Mouse (Mus musculus) hindbrain, postnatal 0 days (tissue): ENCODE measurements at regions not wholly inside any gene's neighbourhood (a gene's known extent, or its start where the extent isn't known, plus 50 kb on each side); places are given as distances from the start of the nearest gene placed in this dataset.
A peak's percentile ranks its signal among the peaks of the same experiment; 100 is the strongest.

Experiments
- ATAC-seq: fragments of 200-750 bp; cut with Nextera tagmentation; 2 replicates; pipeline ENCODE4 v1.8.0; 2017; ENCODE audit warnings: mild to moderate bottlenecking, moderate TSS enrichment, moderate library complexity
- DNase-seq: peaks from one replicate; pipeline ENCODE4 v3.0.0-alpha.2; 2015; ENCODE audit warnings: low spot score
- H3K27ac ChIP-seq: fragments of 300-500 bp; sonication (generic); 2 replicates; pipeline ENCODE4 v1.5.1; 2014; ENCODE audit warnings: mild to moderate bottlenecking
- H3K27me3 ChIP-seq: fragments of 300-500 bp; sonication (generic); 2 replicates; pipeline ENCODE4 v1.6.1; 2014; ENCODE audit warnings: low read length, mixed read lengths; ENCODE audit not compliant: insufficient read depth
- H3K36me3 ChIP-seq: fragments of 300-500 bp; sonication (generic); 2 replicates; pipeline ENCODE4 v1.6.1; 2014; ENCODE audit warnings: low read length, mixed read lengths; ENCODE audit not compliant: insufficient read depth
- H3K4me1 ChIP-seq: fragments of 300-500 bp; sonication (generic); 2 replicates; pipeline ENCODE4 v1.6.1; 2014; ENCODE audit warnings: antibody characterized with exemption, low read length, mixed read lengths; ENCODE audit not compliant: insufficient read depth
- H3K4me2 ChIP-seq: fragments of 300-500 bp; sonication (generic); 2 replicates; pipeline ENCODE4 v1.6.1; 2014; ENCODE audit warnings: low read depth, mild to moderate bottlenecking, low read length, moderate library complexity, mixed read lengths
- H3K4me3 ChIP-seq: fragments of 300-500 bp; sonication (generic); 2 replicates; pipeline ENCODE4 v1.5.1; 2014; ENCODE audit warnings: low read length
- H3K9ac ChIP-seq: fragments of 300-500 bp; sonication (generic); replicated peaks from 2 replicates; pipeline ENCODE4 v1.6.1; 2014; ENCODE audit warnings: mild to moderate bottlenecking, low read length, moderate library complexity, mixed read lengths
- H3K9me3 ChIP-seq: fragments of 300-500 bp; sonication (generic); 2 replicates; pipeline ENCODE4 v1.6.1; 2016; ENCODE audit warnings: low read length, mixed read lengths
- CTCF ChIP-seq: IDR thresholded peaks from 2 replicates; pipeline ENCODE4 v1.5.1; 2016; ENCODE audit warnings: antibody characterized with exemption, control low read depth, low read depth
- WGBS: fragments of 180-500 bp; shearing (Covaris S2); extraction: QIAGEN DNeasy Blood & Tissue Kit; methylation state at CpG from one replicate; pipeline ENCODE4 v1.1.7; 2014; 5-methylcytosine and 5-hydroxymethylcytosine counted together

DNA sequence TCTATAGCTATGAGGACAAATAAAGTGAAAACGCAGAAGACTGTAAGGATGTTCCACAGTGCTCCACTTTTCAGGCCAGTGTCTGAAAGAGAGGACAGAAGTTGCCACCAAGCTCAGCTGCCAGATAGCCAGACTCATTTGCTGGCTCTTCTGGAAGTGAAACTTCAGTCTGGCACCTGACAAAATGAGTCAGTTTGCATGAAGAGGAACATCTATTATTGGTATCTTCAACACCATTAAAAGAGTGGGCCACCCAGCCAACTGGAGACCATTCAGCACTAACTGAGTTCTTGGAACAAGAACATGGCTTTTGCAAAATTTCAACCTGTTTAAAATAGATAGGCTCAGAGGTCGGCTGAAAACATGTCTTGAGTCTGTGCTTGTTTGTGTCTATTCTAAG, 592.4 kb upstream of the Tbl1xr1 start:
- H3K4me3 ChIP-seq = no peak overlapping the region

DNA sequence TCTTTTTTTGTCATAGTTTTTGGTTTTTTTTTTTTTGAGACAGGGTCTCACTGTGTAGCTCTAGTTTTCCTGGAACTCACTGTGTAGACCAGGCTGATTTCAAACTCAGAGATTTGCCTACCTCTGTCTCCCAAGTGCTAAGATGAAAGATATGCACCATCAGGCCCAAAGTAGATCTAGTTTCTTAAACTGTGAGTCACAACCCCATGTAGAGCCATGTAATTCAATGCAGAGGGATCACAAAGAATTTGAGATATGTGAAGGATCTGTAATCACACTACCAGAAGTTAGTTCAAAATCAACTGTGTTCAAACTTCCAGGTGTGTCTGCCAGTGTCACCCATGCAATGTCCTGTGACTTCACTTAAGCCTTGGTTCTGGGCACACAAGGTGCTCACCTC, 591.0 kb upstream of the Tbl1xr1 start:
- TF ChIP-seq CTCF = no peak
- Histone ChIP-seq H3K27me3 (no peaks in the 10 kb centered on the region), H3K4me2 (no peak overlapping the region), H3K9ac (no peak overlapping the region), H3K4me3 (no peak overlapping the region), H3K27ac (no peak overlapping the region), H3K36me3 (no peaks in the 10 kb centered on the region), H3K4me1 (no peaks in the 10 kb centered on the region), H3K9me3 (no peaks in the 10 kb centered on the region)
- DNase-seq (no peak), ATAC-seq (no peak)

More for the DNA sequence above, 592.4 kb upstream of the Tbl1xr1 start:
- Histone ChIP-seq H3K27ac (no peak overlapping the region), H3K9me3 (no peaks in the 10 kb centered on the region), H3K27me3 (no peaks in the 10 kb centered on the region), H3K36me3 (no peaks in the 10 kb centered on the region), H3K4me1 (no peaks in the 10 kb centered on the region), H3K9ac (no peak overlapping the region), H3K4me2 (no peak overlapping the region)
- no peak for ATAC-seq
- WGBS = 82% methylated on average over 2 of the region's 2 CpGs
- DNase-seq = no peak
- no peak for TF ChIP-seq CTCF

DNA sequence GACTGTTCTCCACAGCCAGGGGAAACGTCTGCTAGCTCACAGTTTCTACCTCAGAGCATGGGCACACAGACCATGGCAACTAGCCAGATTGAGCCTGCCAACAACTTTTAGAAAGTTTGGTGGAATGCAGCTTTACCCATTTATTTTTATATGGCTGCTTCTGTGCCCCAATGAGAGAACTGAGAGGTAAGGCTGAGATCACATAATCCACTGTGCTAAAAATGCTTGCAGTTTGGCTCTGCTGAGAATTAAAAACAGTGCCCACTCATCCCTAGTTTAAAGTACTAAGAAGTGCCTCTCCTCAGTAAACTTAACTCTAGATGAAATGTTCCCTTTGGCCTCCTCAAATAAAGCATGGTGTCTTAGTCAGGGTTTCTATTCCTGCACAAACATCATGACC, 586.9 kb upstream of the Tbl1xr1 start:
- H3K27me3 ChIP-seq = no peaks in the 10 kb centered on the region
- H3K4me1 ChIP-seq = no peaks in the 10 kb centered on the region
- no peak overlapping the region for H3K4me2 ChIP-seq
- no peak overlapping the region for H3K9ac ChIP-seq
- H3K9me3 ChIP-seq = no peaks in the 10 kb centered on the region
- H3K27ac ChIP-seq = no peak overlapping the region
- no peak for DNase-seq
- 58% methylated on average over 1 of the region's 1 CpGs for WGBS
- H3K36me3 ChIP-seq = no peaks in the 10 kb centered on the region
- no peak for TF ChIP-seq CTCF
- no peak for ATAC-seq
- no peak overlapping the region for H3K4me3 ChIP-seq

DNA sequence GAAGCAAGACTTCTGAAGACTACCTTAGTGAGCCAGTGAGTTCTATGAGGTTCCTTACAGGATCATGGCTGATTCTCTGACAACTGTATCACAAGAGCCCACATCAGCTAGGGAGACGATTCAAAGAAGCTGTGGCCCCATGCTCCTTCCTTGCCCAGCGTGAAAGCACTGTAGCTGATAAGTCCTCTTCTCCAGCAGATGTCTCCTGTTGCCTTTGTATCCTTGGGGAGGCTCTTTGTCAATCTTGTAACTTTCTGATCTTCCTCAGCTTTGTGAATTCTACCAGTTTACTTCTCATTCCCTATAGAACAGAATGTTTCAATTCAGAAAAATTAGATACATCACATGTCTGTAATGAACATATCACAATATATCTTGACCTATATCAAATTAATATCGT, 584.0 kb upstream of the Tbl1xr1 start:
- no peak overlapping the region for H3K4me3 ChIP-seq
- ATAC-seq = no peak
- no peaks in the 10 kb centered on the region for H3K4me1 ChIP-seq
- H3K9me3 ChIP-seq = no peaks in the 10 kb centered on the region
- no peak for TF ChIP-seq CTCF
- H3K9ac ChIP-seq = no peak overlapping the region
- DNase-seq = no peak
- H3K27me3 ChIP-seq = no peaks in the 10 kb centered on the region
- 58% methylated on average over 3 of the region's 3 CpGs for whole genome bisulfite sequencing
- no peak overlapping the region for H3K27ac ChIP-seq
- no peak overlapping the region for H3K4me2 ChIP-seq
- no peaks in the 10 kb centered on the region for H3K36me3 ChIP-seq

DNA sequence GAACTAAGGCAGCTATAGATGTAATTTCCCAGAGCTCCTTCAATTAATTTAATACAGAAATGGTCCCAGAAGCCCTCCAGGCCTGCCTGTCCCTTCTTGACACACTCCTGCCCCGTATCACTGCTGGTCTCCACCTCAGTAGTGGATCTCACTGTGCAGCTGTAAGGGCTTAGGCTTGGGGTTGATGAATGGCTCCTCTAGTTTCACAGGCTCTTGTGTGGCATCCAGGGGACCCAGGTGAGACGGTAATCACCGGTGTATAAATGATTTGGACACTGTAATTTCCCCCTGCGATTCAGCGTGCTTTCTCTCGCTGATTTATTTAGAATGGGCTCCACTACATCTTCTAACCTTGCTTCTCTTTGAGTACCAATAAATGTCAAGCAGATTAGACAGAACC, 583.1 kb upstream of the Tbl1xr1 start:
- 73% methylated on average over 6 of the region's 6 CpGs for WGBS
- H3K27me3 ChIP-seq = no peaks in the 10 kb centered on the region
- no peaks in the 10 kb centered on the region for H3K4me1 ChIP-seq
- no peak overlapping the region for H3K27ac ChIP-seq
- DNase-seq (no peak), ATAC-seq (no peak)
- TF ChIP-seq CTCF = no peak
- no peaks in the 10 kb centered on the region for H3K36me3 ChIP-seq
- H3K9ac ChIP-seq = no peak overlapping the region
- no peak overlapping the region for H3K4me2 ChIP-seq
- H3K9me3 ChIP-seq = no peaks in the 10 kb centered on the region
- H3K4me3 ChIP-seq = no peak overlapping the region

DNA sequence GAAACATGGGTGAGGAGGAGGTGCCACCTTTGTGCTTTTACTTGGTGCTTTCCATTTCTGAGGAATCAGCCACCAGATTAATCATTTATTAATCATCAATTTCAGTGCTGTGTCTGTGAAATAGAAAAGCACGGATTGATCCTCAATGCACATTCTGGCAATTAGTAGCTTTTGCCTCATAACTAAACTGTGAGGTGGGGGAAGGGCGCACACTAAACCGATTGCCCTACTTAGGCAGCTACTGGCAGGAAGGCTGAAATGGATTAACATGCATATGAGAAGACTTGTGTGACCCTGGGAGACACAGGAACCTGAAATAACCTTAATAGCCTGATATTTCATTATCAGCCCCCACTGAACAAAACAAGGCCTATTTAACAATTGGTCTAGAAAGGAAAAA, 581.5 kb upstream of the Tbl1xr1 start:
- H3K4me3 ChIP-seq = no peak overlapping the region
- H3K9me3 ChIP-seq = no peaks in the 10 kb centered on the region
- no peak for TF ChIP-seq CTCF
- no peak overlapping the region for H3K9ac ChIP-seq
- H3K27ac ChIP-seq = no peak overlapping the region
- ATAC-seq (0 out of 2 replicates have a peak, but pooled peaks have one; percentile 40), DNase-seq (peak; percentile 43)
- WGBS = 42% methylated on average over 3 of the region's 3 CpGs
- no peaks in the 10 kb centered on the region for H3K36me3 ChIP-seq
- H3K4me2 ChIP-seq = no peak overlapping the region
- no peaks in the 10 kb centered on the region for H3K4me1 ChIP-seq
- H3K27me3 ChIP-seq = no peaks in the 10 kb centered on the region

DNA sequence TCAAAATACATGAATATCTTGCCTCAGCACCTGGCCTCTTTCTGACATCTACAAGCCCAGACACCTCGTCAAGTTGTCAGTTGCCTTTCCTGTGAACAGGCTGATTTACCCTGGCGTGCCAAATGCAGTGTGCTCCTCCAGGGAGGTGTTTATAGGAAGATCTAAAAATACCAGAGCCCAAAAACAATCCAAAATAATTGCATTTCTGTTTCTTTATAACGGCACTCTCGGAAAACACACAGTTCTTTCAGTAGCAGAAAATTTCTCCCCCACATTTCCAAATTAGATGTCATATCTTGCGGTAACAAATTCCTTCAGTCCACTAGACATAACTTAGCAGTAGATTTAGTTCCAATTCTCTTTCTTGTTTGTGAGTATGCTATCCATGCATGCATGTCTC, 580.8 kb upstream of the Tbl1xr1 start:
- ATAC-seq (no peak), DNase-seq (no peak)
- no peak for TF ChIP-seq CTCF
- H3K27me3 ChIP-seq = no peaks in the 10 kb centered on the region
- no peak overlapping the region for H3K4me2 ChIP-seq
- no peak overlapping the region for H3K9ac ChIP-seq
- H3K9me3 ChIP-seq = no peaks in the 10 kb centered on the region
- H3K4me3 ChIP-seq = no peak overlapping the region
- no peak overlapping the region for H3K27ac ChIP-seq
- H3K4me1 ChIP-seq = no peaks in the 10 kb centered on the region
- no peaks in the 10 kb centered on the region for H3K36me3 ChIP-seq
- WGBS = 66% methylated on average over 5 of the region's 5 CpGs
